Mouse (Mus musculus): ENCODE results near the gene Esp4. TPM values are rescaled to one million over a fixed set of nuclear protein-coding genes. Genes with fewer than 3 reads are reported as not detected.

Esp4 gene
- not detected in 2 replicates for polyA plus RNA-seq (2012; rRNA removed)

GRCm38 (mm10) chr17:40598294-40598693 is at the start of gene Esp4:
Esp4 (plus strand) TSS chr17:40598594.

GRCm38 (mm10) chr17:40561207-40561606 is 37.2 kb upstream of the Esp4 start, which contains the start of gene Esp6:
Esp6 (plus strand) TSS chr17:40561507.

GRCm38 (mm10) chr17:40631775-40632174 is 33.4 kb downstream of the Esp4 start, which contains the start of gene Esp3:
Esp3 (plus strand) TSS chr17:40632075.

Other genes starting within 250 kb of the Esp4 start
- gene Esp8, start 78.6 kb upstream of the Esp4 start, polyA plus RNA-seq (2012; rRNA removed): not detected in 2 replicates
- gene Esp6, start 37.1 kb upstream of the Esp4 start, polyA plus RNA-seq (2012; rRNA removed): not detected in 2 replicates
- gene Esp3, start 33.5 kb downstream of the Esp4 start, polyA plus RNA-seq (2012; rRNA removed): not detected in 2 replicates
- not detected in 2 replicates for gene Esp1, start 128.5 kb downstream of the Esp4 start, polyA plus RNA-seq (2012; rRNA removed)
- gene Crisp2, start 208.4 kb downstream of the Esp4 start, polyA plus RNA-seq (2012; rRNA removed): 0.06 and 0.22 TPM in 2 replicates
- gene Rhag, start 212.5 kb downstream of the Esp4 start, polyA plus RNA-seq (2012; rRNA removed): 80.1 and 84.6 TPM in 2 replicates

Data from liver, embryonic 18 days (tissue).